Mouse (Mus musculus) ovary, adult 10 weeks (tissue): ENCODE results near the gene Il11. TPM values are rescaled to one million over a fixed set of nuclear protein-coding genes. Genes with fewer than 3 reads are reported as not detected.

Experiments
- polyA plus RNA-seq: library from polyadenylated mRNA; stranded (reverse); fragments of 350-450 nt; fragmentation: Illumina TruSeq; extraction: RNeasy Lipid Tissue Mini Kit (QIAGEN cat#74804); gene quantifications from one replicate; pipeline ENCODE4 v1.2.3, GENCODE M21; 2014

Gene Il11
- polyA plus RNA-seq, result not detected

GRCm38 (mm10) chr7:4782759-4783158 lies at the start of gene Il11, which contains the start of gene Tmem190:
Gene Il11 (minus strand): TSS chr7:4782859.
Gene Tmem190 (plus strand): TSS chr7:4782937.

DNA sequence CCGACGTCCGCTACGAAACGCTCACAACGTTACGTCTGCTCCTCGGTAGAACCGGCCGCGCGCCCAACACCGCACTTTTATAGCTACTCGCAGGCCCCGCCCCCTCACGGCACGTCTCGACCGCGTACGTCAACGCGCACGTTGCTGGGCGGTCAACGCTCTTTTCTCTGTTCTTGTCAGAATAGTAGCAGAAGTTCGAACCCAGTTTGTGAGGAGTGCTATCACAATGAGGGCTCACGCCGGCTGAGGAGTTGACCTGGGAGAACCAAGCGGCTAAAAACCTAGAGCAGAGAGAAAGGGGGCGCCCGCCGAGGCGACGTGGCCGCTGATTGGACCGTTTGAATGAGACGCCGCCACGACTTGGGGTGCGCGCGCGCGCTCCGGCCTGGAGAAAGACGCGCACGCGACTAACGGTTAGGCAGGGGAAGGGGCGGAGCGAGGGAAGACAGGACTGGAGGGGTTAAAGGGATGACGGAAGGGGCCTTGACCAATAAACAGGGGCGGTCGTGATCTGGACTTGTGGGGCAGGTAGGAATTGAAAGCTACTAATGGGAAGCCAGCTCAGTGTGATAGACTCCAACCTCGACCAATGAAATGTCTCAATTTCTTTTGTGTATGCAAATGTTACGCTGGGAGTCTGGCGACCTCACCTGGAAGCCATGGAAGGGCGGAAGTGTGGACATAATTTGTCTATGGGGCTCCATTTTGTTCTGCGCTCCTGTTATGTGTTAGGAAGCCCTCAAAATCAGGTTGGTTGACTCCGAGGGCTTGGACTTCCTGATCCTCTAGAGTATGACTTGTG lies 29.8 kb upstream of the Il11 start, which contains the start of gene Ube2s:
Ube2s (minus strand) TSS at position 288 of the 802 bp plus-strand sequence.

DNA sequence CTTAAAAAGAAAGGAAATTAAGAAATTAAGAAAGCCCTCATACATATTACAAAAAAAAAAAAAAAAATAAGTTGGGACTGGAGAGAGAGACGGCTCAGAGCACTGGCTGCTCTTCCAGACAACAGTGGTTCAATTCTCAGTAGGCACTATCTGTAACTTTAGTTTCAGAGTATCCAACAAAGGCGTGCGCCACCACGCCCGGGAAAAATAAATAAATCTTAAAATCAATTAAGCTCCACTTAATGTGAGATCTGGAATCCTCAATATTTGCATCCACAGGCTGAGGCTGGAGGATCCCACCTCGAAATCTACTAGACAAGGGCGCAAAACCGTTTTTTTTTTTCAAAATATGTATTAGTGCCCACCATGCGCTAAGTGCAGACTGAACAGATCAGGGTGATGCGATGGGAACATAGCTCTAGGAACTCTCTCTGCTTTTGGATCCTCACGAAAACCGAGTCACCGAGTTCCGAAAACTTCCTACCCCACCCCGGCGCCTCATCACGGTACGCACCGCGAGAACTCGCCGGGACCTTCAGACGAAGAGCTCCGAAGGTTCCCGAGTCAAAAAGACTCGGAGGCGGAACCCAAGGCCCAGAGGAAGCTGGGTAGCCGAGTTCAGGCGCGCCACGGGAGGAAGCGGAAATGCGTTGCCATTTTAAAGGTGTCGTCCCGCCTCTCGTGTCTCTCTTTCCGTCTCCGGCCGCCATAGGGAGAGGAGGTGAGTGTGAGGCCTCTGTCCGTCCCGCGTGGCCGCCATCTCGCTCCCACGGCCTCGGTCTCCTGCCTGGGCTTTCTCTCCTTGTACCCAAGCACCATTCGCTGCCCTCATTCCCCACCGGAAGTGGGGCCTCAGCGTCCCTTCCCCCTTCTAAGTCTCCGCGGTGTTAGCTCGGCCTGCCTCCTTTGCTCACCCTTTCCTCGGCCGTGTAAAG lies 9.9 kb upstream of the Il11 start, which contains the start of gene Rpl28:
Rpl28 (plus strand) TSS at position 597 of the 935 bp plus-strand sequence.

GRCm38 (mm10) chr7:4789436-4789935 lies 6.8 kb upstream of the Il11 start, which contains the start of gene Tmem238:
Gene Tmem238 (minus strand): TSS chr7:4789656.

DNA sequence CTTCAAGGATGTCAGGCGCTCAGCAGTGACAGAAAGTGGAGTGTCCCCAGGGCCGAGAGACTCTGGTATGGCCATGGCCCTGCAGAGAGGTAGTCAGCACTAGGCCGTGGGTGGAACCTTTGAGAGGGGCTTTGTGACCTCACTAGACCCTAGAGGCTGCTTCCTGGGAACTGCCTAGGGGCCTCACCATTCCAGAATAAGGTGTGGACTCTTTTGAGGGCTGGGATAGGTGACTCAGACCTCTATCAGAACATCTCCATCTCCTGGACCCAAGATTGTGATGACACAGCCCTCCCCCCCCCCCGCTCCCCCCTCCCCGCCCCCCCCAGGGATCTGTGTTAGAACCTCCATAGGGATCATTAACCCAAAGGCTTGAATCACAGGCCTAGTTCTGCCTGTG lies 11.5 kb downstream of the Il11 start, which contains the start of gene Fam71e2:
Fam71e2 (minus strand) TSS at position 101 of the 400 bp plus-strand sequence.

DNA sequence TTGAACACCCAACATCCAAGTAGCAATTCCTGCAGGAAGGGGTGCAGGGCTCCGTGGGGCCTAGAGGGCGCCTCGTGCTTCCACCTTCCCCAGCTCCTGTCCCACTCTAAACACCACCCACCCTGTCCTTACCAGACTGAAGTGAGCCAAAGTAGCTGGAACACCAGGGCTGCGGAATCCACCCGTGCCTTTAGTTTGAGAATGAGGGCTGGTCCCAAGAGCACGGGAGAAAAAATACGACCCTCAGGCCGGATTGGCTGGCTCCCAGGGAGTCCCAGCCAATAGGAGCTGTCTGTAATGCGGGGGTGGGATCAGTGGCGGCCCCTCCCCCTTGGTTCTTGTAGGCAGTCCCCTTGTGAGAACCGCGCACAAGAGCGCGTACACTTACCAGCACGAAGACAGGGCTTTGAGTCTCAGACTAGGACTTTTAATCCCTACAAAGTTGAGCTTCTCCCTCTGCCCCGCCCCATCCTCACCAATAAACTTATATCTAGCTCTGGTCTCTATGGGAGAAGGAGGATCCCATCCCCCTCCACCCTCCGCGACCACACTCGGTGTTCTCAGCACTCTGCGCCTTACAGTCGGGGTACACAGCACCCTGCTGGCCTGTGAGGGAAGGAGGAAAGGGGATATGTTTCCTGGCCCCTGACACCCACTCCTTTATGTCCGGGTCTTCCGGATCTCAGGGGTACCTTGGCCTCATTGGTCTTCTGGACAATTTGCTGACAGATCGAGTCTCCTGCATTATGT lies 29.7 kb downstream of the Il11 start, which contains the start of gene Cox6b2:
Cox6b2 (minus strand) TSS at position 274 of the 750 bp plus-strand sequence.

DNA sequence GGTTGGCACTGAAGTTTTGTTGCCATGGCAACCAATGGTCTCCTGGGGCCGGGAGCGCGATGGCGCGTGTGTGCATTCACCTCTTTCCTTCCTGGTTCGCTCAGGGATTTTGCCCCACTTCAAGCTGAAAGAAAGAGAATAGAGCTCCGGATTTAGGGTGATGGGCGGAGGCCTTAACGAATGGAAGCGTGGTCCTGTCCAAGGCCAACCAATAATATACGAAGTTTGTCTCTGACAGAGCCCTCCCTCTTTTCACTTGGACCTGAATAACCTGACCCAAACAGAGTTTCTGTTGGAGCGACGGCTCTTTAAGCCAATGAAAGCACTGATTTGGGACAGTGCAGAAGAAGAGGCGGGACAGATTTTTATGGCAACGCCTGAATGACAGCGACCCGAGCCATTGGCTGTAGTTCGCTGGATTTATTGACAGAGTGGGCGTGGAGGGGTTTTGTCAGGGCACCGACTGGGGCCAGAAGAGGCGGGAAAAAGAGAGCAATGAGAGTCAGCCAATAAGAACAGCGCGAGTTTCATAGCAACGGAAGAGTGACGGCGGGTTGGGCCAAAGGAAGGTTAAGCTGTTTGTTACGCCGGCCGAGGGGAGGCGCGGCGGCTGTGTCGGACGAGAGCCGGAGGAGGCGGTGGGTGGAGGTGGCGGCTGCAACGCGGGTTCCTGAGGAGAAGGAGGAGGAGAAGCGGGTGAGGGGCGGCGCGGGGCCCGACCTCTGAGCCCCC lies 42.9 kb downstream of the Il11 start, which contains the start of gene Kmt5c:
Kmt5c (plus strand) TSS at position 572 of the 732 bp plus-strand sequence.

GRCm38 (mm10) chr7:4725169-4725568 lies 57.5 kb downstream of the Il11 start, which contains the start of gene Tmem150b:
Gene Tmem150b (minus strand): TSS chr7:4725249.

Other genes with a start within 250 kb of the Il11 start
- gene Syt5, start 235.3 kb downstream of the Il11 start, polyA plus RNA-seq, result 0.26 TPM
- gene Ptprh, start 178.8 kb downstream of the Il11 start, polyA plus RNA-seq, result not detected
- gene Tmem86b, start 151.4 kb downstream of the Il11 start, polyA plus RNA-seq, result not detected
- gene Ppp6r1, start 123.8 kb downstream of the Il11 start, polyA plus RNA-seq, result 10.6 TPM
- gene Hspbp1, start 97.8 kb downstream of the Il11 start, polyA plus RNA-seq, result not detected
- 0.40 TPM for gene Brsk1, start 92.3 kb downstream of the Il11 start, polyA plus RNA-seq
- not detected for gene Tmem150b, start 57.6 kb downstream of the Il11 start, polyA plus RNA-seq
- 1.2 TPM for gene Kmt5c, start 42.7 kb downstream of the Il11 start, polyA plus RNA-seq
- not detected for gene Cox6b2, start 29.8 kb downstream of the Il11 start, polyA plus RNA-seq
- gene Fam71e2, start 11.6 kb downstream of the Il11 start, polyA plus RNA-seq, result not detected
- gene Tmem190, start 78 bp upstream of the Il11 start, polyA plus RNA-seq, result not detected
- 0.46 TPM for gene Tmem238, start 6.8 kb upstream of the Il11 start, polyA plus RNA-seq
- 14.1 TPM for gene Rpl28, start 10.0 kb upstream of the Il11 start, polyA plus RNA-seq
- 2.0 TPM for gene Ube2s, start 29.7 kb upstream of the Il11 start, polyA plus RNA-seq
- gene Shisa7, start 61.8 kb upstream of the Il11 start, polyA plus RNA-seq, result 0.57 TPM
- 1.9 TPM for gene Isoc2b, start 87.4 kb upstream of the Il11 start, polyA plus RNA-seq
- 1.7 TPM for gene Isoc2a, start 94.3 kb upstream of the Il11 start, polyA plus RNA-seq
- gene Gm36210, start 123.7 kb upstream of the Il11 start, polyA plus RNA-seq, result not detected
- gene Zfp628, start 132.4 kb upstream of the Il11 start, polyA plus RNA-seq, result not detected
- gene Nat14, start 139.2 kb upstream of the Il11 start, polyA plus RNA-seq, result 0.57 TPM
- gene Ssc5d, start 142.9 kb upstream of the Il11 start, polyA plus RNA-seq, result 0.14 TPM
- 0.40 TPM for gene Sbk2, start 181.5 kb upstream of the Il11 start, polyA plus RNA-seq
- gene Sbk3, start 188.3 kb upstream of the Il11 start, polyA plus RNA-seq, result 0.51 TPM
- 16.0 TPM for gene Zfp579, start 213.3 kb upstream of the Il11 start, polyA plus RNA-seq
- gene Zfp524, start 231.6 kb upstream of the Il11 start, polyA plus RNA-seq, result not detected
- gene Fiz1, start 231.8 kb upstream of the Il11 start, polyA plus RNA-seq, result 22.1 TPM
- not detected for gene Gm44973, start 232.6 kb upstream of the Il11 start, polyA plus RNA-seq
- gene Zfp865, start 237.5 kb upstream of the Il11 start, polyA plus RNA-seq, result 5.3 TPM
- gene Ccdc106, start 237.7 kb upstream of the Il11 start, polyA plus RNA-seq, result not detected